Mouse (Mus musculus) central nervous system, embryonic 18 days (tissue): ENCODE measurements around the gene F9. TPM values are rescaled to one million over a fixed set of nuclear protein-coding genes. Genes with fewer than 3 reads are reported as not detected.

ENCODE experiments used
- polyA plus RNA-seq: library from polyadenylated mRNA; depleted of rRNA; stranded (reverse); fragments of >200 nt; gene quantifications from 2 replicates; pipeline ENCODE4 v1.2.3, GENCODE M21; 2012; rRNA removed

F9 gene
- polyA plus RNA-seq: 0.04 TPM in 1 of 2 replicates, not detected in the other

GRCm38 (mm10) chrX:59999221-60000083, at the start of gene F9:
F9 (plus strand) TSS chrX:59999464.

Other genes with a start within 250 kb of the F9 start
- 2.2 and 2.3 TPM in 2 replicates for gene Mcf2, start 179.6 kb downstream of the F9 start, polyA plus RNA-seq